8 mouse cellular contexts compared by ENCODE assay signal in genomic region chr7:134223444-134224161, GRCm38 (mm10). TPM values are rescaled to one million over a fixed set of nuclear protein-coding genes. Genes with fewer than 3 reads are reported as not detected.
DNase-seq lines count a peak whose midpoint lies in the region; ATAC-seq and TF ChIP-seq lines count a peak whose summit lies in the region.

No protein-coding gene starts in this region.

- H3K9me3 ChIP-seq in embryonic facial prominence, embryonic 10.5 days = no peaks in the 10 kb centered on the region
- no peaks in the 10 kb centered on the region for H3K9me3 ChIP-seq in intestine, postnatal 0 days (ENCODE audit: control insufficient read depth)

- intact Hi-C loops in left cerebral cortex, postnatal 14 days (cut with DNase I) = loop anchor here (2.0 to 10.0 kb wide), 4 partner anchors 124 to 367 kb away; no protein-coding TSS in a partner anchor

- H3K4me1 ChIP-seq in bone marrow, adult 2 months (ENCODE audit: control insufficient read depth, insufficient read depth, low read length) = no peaks in the 10 kb centered on the region
- H3K4me1 ChIP-seq in embryonic facial prominence, embryonic 10.5 days = peaks cover 47% of the 10 kb centered on the region
- H3K4me1 ChIP-seq in intestine, postnatal 0 days (replicated peaks; ENCODE audit: control insufficient read depth, insufficient read depth, low read length) = no peaks in the 10 kb centered on the region

- no peak overlapping the region for H3K4me3 ChIP-seq in bone marrow, adult 2 months (replicated peaks; ENCODE audit: control insufficient read depth, low read depth, low read length)
- peak overlapping the region; percentile 66 for H3K4me3 ChIP-seq in embryonic facial prominence, embryonic 10.5 days
- H3K4me3 ChIP-seq in intestine, postnatal 0 days (ENCODE audit: low read depth, low read length) = peak overlapping the region; percentile 51

- no peak overlapping the region for H3K27ac ChIP-seq in bone marrow, adult 2 months (ENCODE audit: control insufficient read depth, insufficient read depth, low read depth, low read length, poor library complexity)
- H3K27ac ChIP-seq in embryonic facial prominence, embryonic 10.5 days (replicated peaks) = no peak overlapping the region
- no peak overlapping the region for H3K27ac ChIP-seq in intestine, postnatal 0 days (ENCODE audit: low read depth, low read length)

- peak; percentile 86 for DNase-seq in embryonic facial prominence, embryonic 10.5 days (ENCODE audit: low spot score)
- DNase-seq in left cerebral cortex, postnatal 14 days (ENCODE audit: low spot score in 2 of 2) = peak; percentile 80 to 91
- peak; percentile 91 for DNase-seq in right cerebral cortex, postnatal 14 days

- H3K36me3 ChIP-seq in embryonic facial prominence, embryonic 10.5 days (replicated peaks) = no peaks in the 10 kb centered on the region
- H3K36me3 ChIP-seq in intestine, postnatal 0 days (ENCODE audit: control insufficient read depth, insufficient read depth) = no peaks in the 10 kb centered on the region

- H3K27me3 ChIP-seq in embryonic facial prominence, embryonic 10.5 days (replicated peaks; ENCODE audit: low read depth, poor library complexity, severe bottlenecking) = peaks cover 36% of the 10 kb centered on the region
- peaks cover 32% of the 10 kb centered on the region for H3K27me3 ChIP-seq in intestine, postnatal 0 days (replicated peaks; ENCODE audit: control insufficient read depth, insufficient read depth, low read length)

- no peak for TF ChIP-seq POLR2A in bone marrow, adult 2 months (IDR thresholded peaks at IDR 0.05; ENCODE audit: borderline replicate concordance, control insufficient read depth, low read depth, low read length)

- H3K4me2 ChIP-seq in intestine, postnatal 0 days (replicated peaks; ENCODE audit: low read depth) = peak overlapping the region; percentile 79

- TF ChIP-seq CTCF in bone marrow, adult 2 months (IDR thresholded peaks at IDR 0.05; ENCODE audit: control insufficient read depth, insufficient read depth, low read length) = peak; percentile 48; the same call in 1 of the 2 replicates
- TF ChIP-seq CTCF in intestine, postnatal 0 days (IDR thresholded peaks at IDR 0.05; ENCODE audit: low read depth) = peak; percentile 80

- WGBS in bone marrow, adult 2 months = 24% methylated on average over 16 of the region's 16 CpGs
- 28% methylated on average over 16 of the region's 16 CpGs for WGBS in embryonic facial prominence, embryonic 10.5 days
- WGBS in intestine, postnatal 0 days = 21% methylated on average over 16 of the region's 16 CpGs

- no peak overlapping the region for H3K9ac ChIP-seq in intestine, postnatal 0 days (ENCODE audit: low read depth, low read length)

- peak; percentile 56; the same call in 1 of the 2 replicates for ATAC-seq in granulocyte monocyte progenitor cell, adult 5-6 weeks (replicated peaks; ENCODE audit: poor library complexity, severe bottlenecking)
- ATAC-seq in intestine, postnatal 0 days = no peak
- peak; percentile 75 for ATAC-seq in megakaryocyte progenitor cell, adult 5-6 weeks (replicated peaks; ENCODE audit: poor library complexity)
- no peak for ATAC-seq in erythroblast, adult 5-6 weeks (replicated peaks; ENCODE audit: low FRiP score, poor library complexity, severe bottlenecking)

RNA-seq across cellular contexts. Expression of gene Adam12, which starts 8.3 kb away (rescaled TPM):
- polyA plus RNA-seq in bone marrow, adult 2 months (2011; ENCODE audit: insufficient read depth, insufficient read length, low replicate concordance, missing spikeins) = 0.54 and 1.8 TPM in 2 replicates
- 1.9 and 2.1 TPM in 2 replicates for polyA plus RNA-seq in embryonic facial prominence, embryonic 10.5 days (2016; fragmentation: Nextera tagmentation; extraction: Ambion mirVana)
- not detected in 2 replicates for total RNA-seq in granulocyte monocyte progenitor cell, adult 5-6 weeks (2014; fragmentation: Nextera tagmentation)
- total RNA-seq in granulocyte monocyte progenitor cell, adult 5-6 weeks (2017) = not detected in 2 replicates
- 1.0 and 2.0 TPM in 2 replicates for polyA plus RNA-seq in intestine, postnatal 0 days (2015; fragmentation: Nextera tagmentation; extraction: Ambion mirVana)
- 1 to 10 TPM; 6.5 to 8.0 TPM for total RNA-seq in left cerebral cortex, postnatal 14 days (2021)
- 0.02 and 0.24 TPM in 2 replicates for total RNA-seq in megakaryocyte progenitor cell, adult 5-6 weeks (2015)
- total RNA-seq in megakaryocyte progenitor cell, adult 5-6 weeks (2017) = 0.12 TPM in 1 of 2 replicates, not detected in the other
- total RNA-seq in erythroblast, adult 5-6 weeks (2015; ENCODE audit: low replicate concordance) = not detected in 2 replicates
- 0.98 TPM in 1 of 2 replicates, not detected in the other for total RNA-seq in erythroblast, adult 5-6 weeks (2017; ENCODE audit: low replicate concordance)

Comparison
In these comparisons a context has a peak if more than half of its experiments do, and no peak if none do; other contexts are left out.
1. ATAC-seq: peak in granulocyte monocyte progenitor cell, adult 5-6 weeks (single experiment) and megakaryocyte progenitor cell, adult 5-6 weeks (single experiment); none in intestine, postnatal 0 days (single experiment) and erythroblast, adult 5-6 weeks (single experiment).
2. Peak in every context shown above with its lines, with median percentiles within 50 percentile points of each other: DNase-seq.